15 mouse cellular contexts compared by ENCODE assay signal in the genomic region with DNA sequence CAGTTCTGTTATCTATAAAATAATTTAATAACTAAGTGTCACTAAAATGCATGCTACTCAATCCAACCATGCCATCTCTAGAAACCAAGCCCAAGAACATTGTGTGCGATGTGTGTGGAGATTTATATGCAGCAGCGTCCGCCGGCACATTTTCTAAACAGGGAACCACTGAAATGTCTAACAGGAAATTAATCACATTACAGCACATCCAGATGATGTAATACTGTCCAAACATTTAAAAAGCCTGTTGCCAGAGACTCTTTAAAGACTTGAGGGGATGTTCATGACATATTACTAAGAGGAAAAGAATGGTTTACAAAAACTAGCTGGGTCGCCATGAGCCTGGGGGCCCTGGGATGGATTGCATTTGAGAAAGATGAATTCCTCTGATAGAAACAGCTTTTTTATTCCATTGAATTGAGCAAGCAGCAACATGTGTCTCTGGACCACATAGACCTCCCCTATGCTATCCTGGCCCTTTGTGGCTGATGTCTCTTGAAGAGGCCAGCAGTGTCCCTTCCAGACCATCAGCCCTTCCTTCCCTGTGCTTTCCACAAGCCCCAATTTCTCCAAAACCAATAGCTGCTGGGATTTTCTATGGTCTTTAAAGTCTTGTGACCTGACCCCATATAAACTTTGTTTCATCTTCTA.
"Had no signal": no experiment of that assay in that cellular context is flagged by ENCODE, and none has a peak within 500 bp of the region (broad histone marks: within the 10 kb centered on the region; RNA-seq: fewer than 3 reads in every experiment).

No protein-coding gene starts in this region.

- H3K4me2 ChIP-seq: limb, embryonic 13.5 days; midbrain, embryonic 11.5 days; midbrain, embryonic 15.5 days; neural tube, embryonic 12.5 days had no signal

- H3K9ac ChIP-seq: limb, embryonic 13.5 days; liver, embryonic 14.5 days; midbrain, embryonic 15.5 days; neural tube, embryonic 12.5 days had no signal

- DNase-seq: kidney, adult 11 months; kidney, adult 9 months; kidney, postnatal 10 days; left cerebral cortex, postnatal 4 days; retina, postnatal 1 day; right cerebral cortex, postnatal 4 days; spleen, adult 18-20 months; thymus, postnatal 36 days had no signal

- H3K4me1 ChIP-seq: limb, embryonic 13.5 days; megakaryocyte, embryonic 14.5 days; midbrain, embryonic 15.5 days; neural tube, embryonic 12.5 days had no signal

- ATAC-seq: inflammation-experienced regulatory T-cells, adult 6 months; midbrain, embryonic 15.5 days had no signal

- H3K27me3 ChIP-seq: limb, embryonic 13.5 days; megakaryocyte, embryonic 14.5 days; midbrain, embryonic 15.5 days; neural tube, embryonic 12.5 days had no signal

- H3K9me3 ChIP-seq: limb, embryonic 13.5 days; midbrain, embryonic 15.5 days; neural tube, embryonic 12.5 days had no signal

- H3K4me3 ChIP-seq: limb, embryonic 13.5 days; megakaryocyte, embryonic 14.5 days; midbrain, embryonic 15.5 days; neural tube, embryonic 12.5 days had no signal

- H3K36me3 ChIP-seq: limb, embryonic 13.5 days; midbrain, embryonic 15.5 days; neural tube, embryonic 12.5 days had no signal

- H3K27ac ChIP-seq: limb, embryonic 13.5 days; liver, embryonic 14.5 days; midbrain, embryonic 15.5 days; neural tube, embryonic 12.5 days had no signal
